Mouse (Mus musculus) mesoderm, embryonic 11.5 days (tissue): ENCODE measurements at regions not wholly inside any gene's neighbourhood (a gene's known extent, or its start where the extent isn't known, plus 50 kb on each side); places are given as distances from the start of the nearest gene placed in this dataset.

Experiments
- DNase-seq: peaks from one replicate; pipeline ENCODE4 v3.0.0-alpha.2; 2012; ENCODE audit warnings: low read depth, low spot score

DNA sequence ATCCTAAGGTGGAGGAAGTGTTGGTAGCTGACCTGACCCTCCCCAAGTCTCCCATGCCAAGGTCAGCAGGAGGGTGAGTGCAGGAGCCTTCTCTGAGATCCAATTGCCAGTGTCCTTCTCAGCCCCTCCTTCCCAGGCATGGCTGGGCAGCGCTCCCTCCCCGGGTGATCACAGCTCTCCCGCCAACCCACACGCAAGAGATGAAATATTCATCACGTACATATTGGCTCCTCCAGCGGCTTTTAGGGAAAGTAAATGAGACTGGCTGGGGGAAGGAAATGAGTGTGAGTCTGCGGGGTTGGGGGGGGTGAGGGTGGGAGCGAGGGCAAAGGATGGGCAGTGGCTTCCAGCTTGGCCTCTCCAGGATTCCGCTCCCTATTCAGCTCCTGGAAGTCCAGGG, 113.0 kb upstream of the Lhx1 start:
- no peak for DNase-seq

DNA sequence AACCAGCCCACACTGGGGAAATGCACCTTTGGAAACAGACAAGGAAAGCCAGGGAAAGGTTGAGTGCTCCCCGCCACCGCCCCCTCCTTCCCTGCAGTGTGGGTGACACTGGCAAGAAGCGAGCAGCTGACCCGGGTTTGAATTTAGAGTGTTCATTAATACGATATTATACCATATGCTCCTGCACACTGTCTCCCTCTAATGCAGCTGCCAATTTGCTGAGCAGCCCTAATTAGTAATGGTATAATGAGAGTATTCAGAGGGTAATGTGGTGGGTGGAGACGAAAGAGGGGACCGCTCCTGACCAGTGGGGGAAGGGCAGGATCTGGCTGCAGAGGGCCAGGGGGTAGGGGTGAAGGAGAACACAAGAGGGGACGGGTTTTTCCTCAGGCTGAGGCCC, 111.9 kb upstream of the Lhx1 start:
- no peak for DNase-seq

DNA sequence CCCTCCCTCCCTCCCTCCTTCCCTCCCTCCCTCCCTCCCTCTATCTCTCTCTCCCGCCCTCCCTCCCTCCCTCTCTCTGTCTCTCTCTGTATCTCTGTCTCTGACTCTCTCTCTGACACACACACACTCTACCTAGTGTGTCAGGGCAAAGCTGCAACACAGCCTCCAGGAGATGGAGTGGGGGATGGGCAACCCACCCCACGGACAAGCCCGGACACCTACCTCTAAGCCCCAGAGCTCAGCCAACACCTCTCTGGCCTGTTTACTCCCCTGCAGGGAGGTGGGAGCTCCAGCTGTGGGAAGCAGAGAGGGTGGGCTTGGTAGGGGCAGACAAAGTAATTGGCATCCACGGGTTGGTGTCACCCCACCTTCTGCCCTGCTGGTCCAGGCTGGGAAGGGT, 109.7 kb upstream of the Lhx1 start:
- DNase-seq = no peak

DNA sequence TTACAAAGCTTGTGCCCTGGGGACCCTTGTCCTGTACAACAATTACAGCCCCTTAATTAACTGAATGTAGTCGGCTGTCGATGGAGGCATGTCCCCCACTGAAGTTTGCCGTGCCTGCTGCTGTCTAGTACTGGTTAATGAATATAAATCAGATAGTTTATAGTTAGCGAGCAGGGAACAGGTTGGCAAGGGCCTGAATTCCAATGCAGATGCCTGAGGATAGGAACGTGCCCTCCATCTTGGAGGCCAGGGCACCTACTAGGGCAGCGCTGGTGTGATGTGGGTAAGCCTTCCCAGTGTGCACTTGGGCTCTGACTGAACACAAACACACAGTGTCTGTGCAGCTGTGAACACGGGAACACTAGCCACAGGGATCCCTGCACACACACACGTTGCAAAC, 108.0 kb upstream of the Lhx1 start:
- DNase-seq = no peak

DNA sequence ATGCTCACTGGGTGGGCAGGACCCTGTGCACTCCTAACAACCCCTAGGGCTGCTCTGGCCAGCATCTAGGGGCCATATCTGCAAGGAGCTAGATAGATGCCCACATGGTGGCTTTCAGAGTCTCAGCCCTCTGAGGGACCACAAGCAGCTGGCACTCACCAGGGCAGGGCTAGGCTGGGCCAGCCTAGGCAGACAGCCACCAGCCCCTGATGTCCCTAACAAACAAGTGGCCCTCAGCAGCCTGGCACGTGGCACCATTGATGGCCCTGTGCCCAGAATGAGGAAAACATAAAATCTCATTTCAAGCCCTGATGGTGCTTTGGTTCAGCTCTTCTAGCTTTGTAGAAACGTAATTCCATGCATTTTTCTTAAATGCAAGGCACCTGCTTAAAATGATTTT, 102.8 kb upstream of the Lhx1 start:
- DNase-seq = no peak

DNA sequence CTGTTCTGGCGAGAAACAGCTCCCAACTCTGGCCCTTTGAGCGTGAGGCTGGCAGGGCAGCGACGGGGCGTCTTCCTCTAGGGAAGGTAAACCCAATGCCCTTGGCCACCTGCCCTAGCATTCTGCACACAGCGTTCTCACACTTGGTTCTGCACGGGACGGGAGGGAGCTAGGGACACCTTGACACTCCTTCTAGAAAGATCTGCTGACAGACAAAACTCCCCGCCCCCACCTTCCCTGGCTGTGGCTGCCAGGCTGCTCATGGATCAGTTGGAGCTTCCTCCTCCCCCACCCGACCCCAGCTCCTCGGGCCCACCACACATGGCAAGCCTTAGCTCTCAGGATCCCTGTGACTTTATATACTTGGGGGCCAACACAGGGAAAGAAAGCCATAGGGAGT, 102.3 kb upstream of the Lhx1 start:
- DNase-seq = no peak

DNA sequence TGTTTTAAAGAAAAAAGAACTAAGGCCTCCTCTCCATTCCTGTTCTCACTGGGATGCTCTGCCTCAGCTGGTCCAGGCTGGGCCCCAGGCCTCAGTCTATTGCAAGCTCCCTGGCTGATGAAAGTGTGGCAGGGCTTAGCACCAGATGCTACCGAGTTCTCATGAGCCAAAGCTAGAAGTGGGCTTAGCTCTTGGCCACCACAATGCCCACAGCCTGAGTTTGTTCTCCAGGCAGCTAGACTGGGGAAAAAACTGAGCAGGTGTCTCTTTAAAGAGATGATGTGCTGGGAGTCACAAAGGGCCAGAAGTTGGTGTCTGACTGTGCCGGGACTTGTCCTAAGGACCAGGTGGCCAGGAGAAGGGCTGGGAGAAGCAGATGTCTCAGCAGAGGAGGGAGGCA, 101.9 kb upstream of the Lhx1 start:
- DNase-seq = no peak

DNA sequence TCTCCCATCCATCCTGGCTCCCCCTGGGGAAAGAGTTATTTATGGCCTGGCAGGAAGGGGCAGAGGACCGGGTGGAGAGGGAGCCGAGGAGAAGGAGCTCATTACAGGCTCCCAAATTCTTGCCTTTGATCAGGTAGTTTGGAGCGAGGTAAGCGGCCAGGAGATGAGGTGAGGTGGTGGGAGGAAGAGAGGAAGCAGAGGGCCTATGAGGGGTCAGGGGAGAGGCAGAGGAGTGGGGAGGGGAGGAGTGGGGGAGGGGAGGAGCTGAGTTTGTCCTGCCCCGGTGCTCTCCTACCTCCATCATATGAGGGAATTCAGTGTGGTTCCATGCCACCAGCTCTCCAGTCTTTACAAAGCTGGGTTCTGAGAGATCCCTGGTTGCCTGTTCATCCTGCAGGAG, 98.8 kb upstream of the Lhx1 start:
- no peak for DNase-seq

DNA sequence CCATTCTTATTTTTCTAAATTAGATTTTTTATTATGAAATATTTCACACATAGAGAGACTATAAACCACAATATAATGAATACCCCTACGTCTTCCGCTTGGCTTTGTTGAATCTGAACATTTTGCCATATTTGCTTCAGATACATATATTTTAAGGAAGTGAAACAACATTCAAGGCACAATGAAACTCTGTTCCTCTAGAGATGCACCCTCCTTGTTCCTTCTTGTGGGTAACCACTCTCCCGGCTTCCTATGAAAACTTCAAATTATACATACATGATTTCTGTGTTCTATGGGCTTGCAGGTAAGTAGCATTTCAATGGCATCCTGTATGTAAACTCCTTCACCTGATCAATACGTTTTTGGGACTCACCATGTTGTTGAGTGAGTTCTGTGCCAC, 94.4 kb upstream of the Lhx1 start:
- no peak for DNase-seq

DNA sequence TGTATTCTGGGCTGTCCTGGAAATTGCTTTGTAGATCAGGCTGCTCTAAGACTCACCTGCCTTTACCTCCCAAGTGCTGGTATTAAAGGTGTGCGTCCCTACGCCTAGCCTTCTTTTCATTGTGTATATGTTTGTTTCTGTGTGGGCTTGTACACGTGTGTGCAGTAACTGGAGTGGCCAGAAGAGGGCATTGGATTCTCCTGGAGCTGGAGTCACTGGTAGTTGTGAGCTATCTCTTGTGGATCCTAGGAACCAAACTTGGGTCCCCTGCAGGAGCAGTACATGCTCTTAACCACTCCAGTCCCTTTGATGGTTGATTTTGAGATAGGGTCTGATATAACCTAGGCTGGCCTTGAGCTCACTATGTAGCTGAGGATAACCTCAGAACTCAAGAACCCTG, 93.2 kb upstream of the Lhx1 start:
- DNase-seq = no peak

DNA sequence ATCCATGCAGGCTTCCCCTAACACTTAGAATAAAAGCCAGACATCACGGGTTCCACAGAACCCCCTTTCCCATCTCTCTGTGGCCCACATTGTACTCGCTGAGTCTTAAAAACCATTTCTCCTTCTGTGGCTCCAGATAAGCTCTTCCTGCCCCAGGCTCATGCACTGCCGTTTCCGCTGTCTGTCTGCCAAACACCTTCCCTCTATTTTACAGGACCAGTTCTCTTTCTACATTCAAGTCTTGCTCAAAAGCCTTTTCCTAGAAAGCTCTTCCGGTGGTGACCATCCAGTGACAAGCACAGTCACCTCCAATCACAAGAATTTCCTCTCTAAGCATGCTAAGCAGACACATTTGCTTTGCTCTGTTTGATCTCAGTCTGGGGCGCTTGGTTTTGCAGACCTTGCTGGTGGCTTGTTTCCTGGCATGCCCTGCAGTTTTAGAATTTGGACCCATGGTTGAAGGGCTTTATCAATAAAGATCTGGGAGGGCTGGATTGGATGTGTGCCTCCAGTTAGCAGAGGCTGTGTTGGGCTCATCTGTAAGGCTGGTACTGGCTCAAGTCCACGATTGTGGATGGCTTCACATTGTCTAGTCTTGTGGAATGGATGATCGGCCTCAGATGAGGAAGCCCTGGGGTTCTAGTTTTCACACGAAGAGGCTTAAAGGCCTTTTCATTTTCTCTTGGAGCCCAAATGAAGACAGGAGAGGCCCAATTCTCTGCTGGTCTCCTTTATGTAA, 87.8 kb upstream of the Lhx1 start:
- no peak for DNase-seq

DNA sequence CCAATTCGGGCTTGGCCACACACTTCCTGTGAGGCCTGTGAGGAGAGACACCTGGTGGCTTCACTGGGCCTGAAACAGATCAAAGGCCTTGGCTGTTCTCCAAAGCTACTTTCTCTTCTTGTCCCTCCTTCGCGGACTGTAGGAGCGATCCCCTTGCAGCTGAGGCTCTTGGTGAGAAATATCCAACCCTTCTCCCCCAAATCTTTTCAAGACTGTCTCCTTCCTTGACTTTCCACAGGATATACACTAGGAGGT, 86.2 kb upstream of the Lhx1 start:
- no peak for DNase-seq

DNA sequence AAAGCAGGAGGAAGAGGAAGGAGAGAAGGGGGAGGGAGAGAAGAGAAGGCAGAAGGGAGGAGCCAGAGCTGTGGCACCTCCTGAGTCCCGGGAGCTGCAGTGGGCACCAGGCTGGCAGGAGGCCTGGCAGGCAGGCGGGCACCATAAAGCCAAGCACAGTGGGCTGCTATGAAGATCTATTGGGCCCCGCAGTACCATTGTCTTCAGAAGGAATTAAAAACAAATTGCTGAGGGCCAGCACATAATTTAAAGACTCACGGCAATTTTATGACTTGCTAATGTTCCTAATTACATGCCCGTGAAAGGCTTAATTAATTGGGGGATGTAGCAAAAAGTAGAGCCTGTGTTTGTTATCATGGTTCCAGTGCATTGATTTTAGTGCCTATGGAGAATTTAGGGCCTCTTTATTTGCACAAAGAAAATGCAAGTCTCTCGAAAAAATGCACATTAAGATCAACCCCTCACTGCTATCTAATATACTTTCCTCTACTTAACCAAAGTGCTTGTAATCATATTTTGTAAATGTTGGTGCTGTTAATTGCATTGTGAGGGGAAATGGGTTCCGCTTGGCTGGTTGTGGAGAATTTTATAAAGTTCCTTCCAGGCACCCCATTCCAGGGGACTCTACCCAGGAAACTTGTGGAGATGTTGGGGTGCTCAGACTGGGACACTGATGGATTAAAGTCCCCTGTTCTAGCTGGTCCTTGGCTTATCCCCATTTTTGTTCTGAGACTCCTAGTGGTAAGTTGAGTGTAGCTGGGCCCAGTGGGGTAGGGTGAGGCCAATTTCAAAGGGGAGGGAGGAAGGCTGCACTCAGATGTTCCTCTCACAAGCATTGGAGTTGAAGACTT, 85.7 kb upstream of the Lhx1 start:
- no peak for DNase-seq

DNA sequence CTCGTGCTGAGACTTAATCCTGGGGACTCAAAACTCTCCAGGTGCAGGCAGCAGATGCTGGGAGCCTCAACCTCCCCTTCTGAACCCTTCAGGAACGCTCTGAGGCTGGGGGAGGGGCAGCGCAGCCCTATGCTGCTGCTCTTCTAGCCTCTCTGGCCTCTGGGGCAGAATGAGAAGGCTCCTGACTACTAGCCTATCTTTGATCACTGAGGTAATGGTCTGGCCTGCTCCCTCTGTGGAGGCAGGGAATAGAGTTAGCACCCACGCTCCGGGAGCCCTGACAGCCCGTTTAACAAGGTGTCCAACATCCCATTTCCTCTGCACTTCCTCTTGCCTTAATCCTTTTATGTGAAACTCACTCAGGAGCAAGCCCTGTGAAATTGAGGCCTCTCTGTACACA, 79.4 kb upstream of the Lhx1 start:
- DNase-seq = no peak

DNA sequence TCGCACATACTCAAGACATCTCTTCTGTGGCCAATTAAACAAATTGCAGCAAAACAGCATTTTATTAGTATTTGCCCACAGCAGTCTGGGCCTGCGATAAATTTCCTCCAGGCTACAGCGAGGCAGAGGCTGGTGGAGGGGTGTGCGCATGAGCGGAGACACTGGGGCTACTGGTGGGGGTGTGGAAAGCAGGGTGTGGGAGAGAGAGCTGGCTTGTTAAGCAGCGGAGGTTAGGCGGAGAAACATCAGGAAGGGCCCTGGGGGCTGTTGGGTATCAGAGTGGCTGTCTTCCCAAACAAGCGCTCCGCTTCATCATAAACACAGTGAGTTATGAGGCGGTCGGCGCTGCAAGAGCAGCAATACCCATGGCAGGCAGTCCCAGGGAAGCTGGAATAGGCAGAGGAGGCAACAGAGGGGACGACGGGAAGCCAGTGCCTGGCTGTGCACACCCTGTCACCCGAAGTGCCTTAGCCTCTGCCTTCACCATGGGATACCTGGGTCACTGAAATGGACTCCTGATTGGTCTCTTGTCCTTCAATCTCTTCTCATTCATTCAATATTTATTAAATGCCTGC, 74.0 kb upstream of the Lhx1 start:
- DNase-seq = no peak

DNA sequence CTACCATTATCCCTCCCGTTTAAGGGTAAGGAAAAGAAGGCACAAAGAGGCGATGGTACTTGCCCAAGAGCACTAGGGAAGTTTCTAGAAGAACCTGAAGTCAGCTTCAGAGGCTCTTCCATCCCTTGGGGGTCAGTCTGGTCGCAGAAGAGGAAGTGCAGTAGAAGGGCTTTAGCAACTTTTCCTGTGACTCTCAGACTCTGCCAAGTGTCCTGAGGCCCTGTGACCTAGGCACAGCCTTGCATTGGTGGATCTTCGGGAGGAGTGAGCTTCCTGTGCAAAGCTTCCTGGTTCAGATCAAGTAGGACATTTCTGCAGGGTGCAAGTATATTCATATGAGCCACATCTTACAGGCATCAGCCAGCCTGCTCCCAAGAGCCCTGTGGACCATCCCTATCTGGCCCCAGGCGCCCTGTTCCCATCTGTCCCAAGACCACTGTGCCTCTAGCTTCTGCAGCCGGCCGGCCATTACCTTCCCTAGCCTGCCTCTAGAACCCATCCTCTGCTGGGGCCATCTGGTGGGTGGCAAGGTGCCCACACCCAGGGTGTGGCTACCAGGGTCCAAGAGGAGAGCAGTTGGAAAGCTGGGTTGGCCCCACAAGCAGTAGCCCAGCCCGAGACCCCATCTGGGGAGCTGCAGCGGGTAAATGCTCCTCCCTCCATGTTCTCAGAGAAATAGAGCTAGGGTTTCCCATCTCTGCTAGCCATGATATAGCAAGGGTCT, 72.4 kb upstream of the Lhx1 start:
- DNase-seq = no peak

DNA sequence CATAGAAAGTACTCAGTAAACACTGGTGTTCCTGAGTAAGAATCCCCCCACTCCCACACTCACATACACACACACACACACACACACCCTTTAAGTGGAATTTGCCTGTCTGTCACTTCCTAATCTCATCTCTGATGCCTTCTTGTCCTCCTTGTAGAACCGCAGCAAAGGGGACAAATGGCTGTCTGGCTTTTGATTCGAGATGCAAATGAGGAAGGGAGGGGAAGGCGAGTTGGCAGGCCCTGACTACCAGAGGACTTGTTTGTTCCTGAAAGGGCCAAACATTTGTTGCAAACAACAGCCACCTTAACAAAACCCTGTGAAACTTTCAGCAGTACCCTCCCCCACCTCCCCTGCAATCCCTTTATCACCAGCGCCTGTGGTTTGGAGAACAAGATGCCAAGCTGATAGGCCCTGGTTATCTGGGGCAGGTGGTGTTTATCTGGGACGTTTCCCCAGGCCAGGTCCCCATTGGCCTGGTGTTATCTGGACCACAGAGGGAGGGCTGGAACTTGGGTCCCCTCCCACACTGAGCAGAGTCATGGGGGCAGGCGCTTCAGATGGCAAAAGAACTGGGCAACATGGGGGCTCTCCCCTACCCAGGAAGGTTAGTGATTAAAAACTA, 67.5 kb upstream of the Lhx1 start:
- DNase-seq = no peak

DNA sequence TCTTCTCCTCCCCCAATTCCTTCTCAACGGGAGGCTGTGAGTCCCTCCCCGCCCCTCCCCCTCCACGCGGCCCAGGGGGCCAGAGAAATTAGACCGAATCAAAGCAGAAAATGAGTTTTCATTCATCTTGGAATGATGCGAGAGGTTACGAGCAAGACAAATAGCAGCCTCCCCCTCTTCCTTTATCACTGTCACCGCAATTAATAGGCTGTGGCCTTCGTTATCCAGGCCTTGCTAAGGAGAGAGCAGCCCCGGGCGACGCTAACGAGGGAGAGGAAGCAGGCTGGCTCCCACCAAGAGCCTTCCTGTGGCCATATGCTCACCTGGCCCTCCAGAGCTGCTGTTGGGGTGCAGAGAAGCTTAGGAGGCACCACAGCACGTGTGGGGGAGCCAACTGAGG, 61.8 kb upstream of the Lhx1 start:
- DNase-seq = no peak

DNA sequence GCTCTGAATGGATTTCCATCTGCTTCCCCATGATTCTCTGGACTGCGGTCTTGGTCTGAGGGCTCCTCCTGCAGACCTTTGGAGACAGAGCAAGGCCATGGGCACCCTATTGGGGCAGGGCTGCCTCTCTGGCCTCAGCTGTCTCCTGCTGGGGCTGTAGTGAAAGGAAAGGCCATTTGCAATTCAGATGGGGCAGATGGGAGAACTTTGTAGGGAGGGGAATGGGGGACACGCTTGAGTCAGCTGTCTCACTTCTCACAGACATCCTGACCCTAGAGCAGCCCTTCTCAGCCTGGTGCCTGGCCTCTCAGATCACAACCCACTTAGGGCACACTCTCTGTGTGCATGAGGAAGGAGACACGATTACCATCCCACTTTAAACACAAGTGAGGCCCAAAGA, 60.3 kb upstream of the Lhx1 start:
- DNase-seq = peak; percentile 59

DNA sequence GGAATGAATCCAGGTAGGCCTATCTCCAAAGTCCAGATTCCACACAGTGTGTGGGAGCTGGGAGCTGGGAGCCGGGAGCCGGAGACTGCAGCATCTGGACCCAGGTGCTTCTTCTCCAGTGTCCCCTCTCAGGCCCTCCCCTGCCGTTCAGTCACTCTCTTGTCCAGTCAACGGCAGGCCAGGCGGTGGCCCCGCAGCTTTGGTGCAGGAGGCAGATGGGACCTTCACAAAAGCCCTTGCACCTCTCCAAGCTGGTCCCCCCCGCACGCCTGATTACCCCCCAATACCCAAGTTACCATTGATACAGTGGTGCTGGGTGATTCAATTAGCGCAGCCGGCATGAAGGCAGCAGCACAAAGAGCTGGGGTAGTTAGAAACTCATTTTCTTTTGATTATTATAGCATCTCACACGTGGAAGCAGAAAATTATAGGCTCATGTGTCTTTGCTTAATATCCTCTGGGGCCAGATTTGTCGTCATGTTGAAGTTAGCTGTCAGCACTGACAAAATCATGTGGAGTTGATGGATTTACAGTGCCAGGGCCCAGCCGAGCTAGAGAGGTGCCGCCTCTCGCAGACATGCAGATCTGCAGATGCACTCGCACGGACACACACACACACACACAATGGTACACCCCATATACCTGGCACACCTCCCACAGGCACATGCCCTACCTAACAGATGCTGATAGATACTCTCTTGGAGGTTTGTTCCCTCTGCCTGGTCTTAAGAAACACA, 53.6 kb upstream of the Lhx1 start:
- no peak for DNase-seq
